9 mouse cellular contexts compared by ENCODE assay signal in genomic region chr17:64363694-64364093, GRCm38 (mm10). TPM values are rescaled to one million over a fixed set of nuclear protein-coding genes. Genes with fewer than 3 reads are reported as not detected.
DNase-seq lines count a peak whose midpoint lies in the region; ATAC-seq lines count a peak whose summit lies in the region.
"Had no signal": no experiment of that assay in that cellular context is flagged by ENCODE, and none has a peak within 500 bp of the region (broad histone marks: within the 10 kb centered on the region; RNA-seq: fewer than 3 reads in every experiment).

No protein-coding gene starts in this region.

- DNase-seq in midbrain, embryonic 14.5 days = peak; percentile 39
- DNase-seq in brain, adult 2 months (ENCODE audit: low read depth, low spot score) = peak; percentile 73
- DNase-seq in gastrocnemius, adult 8-10 months (ENCODE audit: low spot score in 2 of 2) = peak; percentile 5 to 49
- DNase-seq in thymus, postnatal 25 days = no peak
- no peak for DNase-seq in midbrain, embryonic 11.5 days (ENCODE audit: low spot score, missing footprints)
- DNase-seq: kidney, postnatal 36 days had no signal

- 82% methylated on average over 1 of the region's 1 CpGs for WGBS in midbrain, embryonic 14.5 days
- WGBS in midbrain, embryonic 15.5 days = 72% methylated on average over 1 of the region's 1 CpGs
- WGBS in lung, embryonic 16.5 days = 60% methylated on average over 1 of the region's 1 CpGs
- WGBS in midbrain, embryonic 11.5 days = 89% methylated on average over 1 of the region's 1 CpGs

- ATAC-seq in midbrain, embryonic 14.5 days (ENCODE audit: low FRiP score, low TSS enrichment) = no peak
- ATAC-seq in midbrain, embryonic 15.5 days (replicated peaks) = no peak
- ATAC-seq in lung, embryonic 16.5 days (ENCODE audit: low read depth) = peak; percentile 88
- no peak for ATAC-seq in erythroid progenitor cell, adult 5-6 weeks (replicated peaks; ENCODE audit: low FRiP score, poor library complexity, severe bottlenecking)
- no peak for ATAC-seq in midbrain, embryonic 11.5 days (ENCODE audit: low FRiP score)

- no peaks in the 10 kb centered on the region for H3K9me3 ChIP-seq in midbrain, embryonic 14.5 days (ENCODE audit: control insufficient read depth, low read length)
- no peaks in the 10 kb centered on the region for H3K9me3 ChIP-seq in midbrain, embryonic 15.5 days
- no peaks in the 10 kb centered on the region for H3K9me3 ChIP-seq in lung, embryonic 16.5 days (ENCODE audit: control insufficient read depth, low read length)
- no peaks in the 10 kb centered on the region for H3K9me3 ChIP-seq in midbrain, embryonic 11.5 days (ENCODE audit: control insufficient read depth, low read length)

- H3K4me3 ChIP-seq in midbrain, embryonic 14.5 days (replicated peaks; ENCODE audit: low read depth, low read length) = no peak overlapping the region
- no peak overlapping the region for H3K4me3 ChIP-seq in midbrain, embryonic 15.5 days
- H3K4me3 ChIP-seq in lung, embryonic 16.5 days (ENCODE audit: low read length) = no peak overlapping the region
- no peak overlapping the region for H3K4me3 ChIP-seq in midbrain, embryonic 11.5 days (ENCODE audit: low read depth, low read length)

- no peak overlapping the region for H3K4me2 ChIP-seq in midbrain, embryonic 14.5 days (ENCODE audit: low read length)
- no peak overlapping the region for H3K4me2 ChIP-seq in midbrain, embryonic 15.5 days
- H3K4me2 ChIP-seq in lung, embryonic 16.5 days (ENCODE audit: low read depth, low read length) = no peak overlapping the region
- no peak overlapping the region for H3K4me2 ChIP-seq in midbrain, embryonic 11.5 days

- no peaks in the 10 kb centered on the region for H3K36me3 ChIP-seq in midbrain, embryonic 14.5 days (ENCODE audit: control insufficient read depth, insufficient read depth, low read length)
- H3K36me3 ChIP-seq in midbrain, embryonic 15.5 days (replicated peaks) = no peaks in the 10 kb centered on the region
- H3K36me3 ChIP-seq in lung, embryonic 16.5 days (ENCODE audit: control insufficient read depth, insufficient read depth, low read length) = no peaks in the 10 kb centered on the region
- no peaks in the 10 kb centered on the region for H3K36me3 ChIP-seq in midbrain, embryonic 11.5 days (ENCODE audit: control insufficient read depth, insufficient read depth, low read length)

- H3K9ac ChIP-seq in midbrain, embryonic 14.5 days (replicated peaks; ENCODE audit: low read length) = no peak overlapping the region
- no peak overlapping the region for H3K9ac ChIP-seq in midbrain, embryonic 15.5 days
- no peak overlapping the region for H3K9ac ChIP-seq in lung, embryonic 16.5 days (ENCODE audit: low read length)
- no peak overlapping the region for H3K9ac ChIP-seq in midbrain, embryonic 11.5 days (ENCODE audit: low read length)

- no peaks in the 10 kb centered on the region for H3K27me3 ChIP-seq in midbrain, embryonic 14.5 days (ENCODE audit: control insufficient read depth, insufficient read depth, low read length)
- no peaks in the 10 kb centered on the region for H3K27me3 ChIP-seq in midbrain, embryonic 15.5 days (replicated peaks)
- no peaks in the 10 kb centered on the region for H3K27me3 ChIP-seq in lung, embryonic 16.5 days (ENCODE audit: control insufficient read depth, insufficient read depth, low read depth, low read length)
- H3K27me3 ChIP-seq in midbrain, embryonic 11.5 days (ENCODE audit: control insufficient read depth, insufficient read depth, low read length) = no peaks in the 10 kb centered on the region

- no peak overlapping the region for H3K27ac ChIP-seq in midbrain, embryonic 14.5 days (replicated peaks; ENCODE audit: low read depth, low read length)
- H3K27ac ChIP-seq in midbrain, embryonic 15.5 days = no peak overlapping the region
- no peak overlapping the region for H3K27ac ChIP-seq in lung, embryonic 16.5 days (ENCODE audit: low read length)
- no peak overlapping the region for H3K27ac ChIP-seq in midbrain, embryonic 11.5 days (ENCODE audit: low read depth, low read length)

- H3K4me1 ChIP-seq in midbrain, embryonic 14.5 days (ENCODE audit: control insufficient read depth, insufficient read depth, low read length) = no peaks in the 10 kb centered on the region
- H3K4me1 ChIP-seq in midbrain, embryonic 15.5 days = no peaks in the 10 kb centered on the region
- no peaks in the 10 kb centered on the region for H3K4me1 ChIP-seq in lung, embryonic 16.5 days (replicated peaks; ENCODE audit: control insufficient read depth, insufficient read depth, low read length)
- H3K4me1 ChIP-seq in midbrain, embryonic 11.5 days (ENCODE audit: control insufficient read depth, insufficient read depth, low read length) = no peaks in the 10 kb centered on the region

RNA-seq across cellular contexts. Expression of gene Pja2, which starts 32.0 kb away (rescaled TPM):
- polyA plus RNA-seq in midbrain, embryonic 14.5 days (2014; fragmentation: Nextera tagmentation; extraction: Ambion mirVana) = 172 and 195 TPM in 2 replicates
- polyA plus RNA-seq in midbrain, embryonic 15.5 days (2015; fragmentation: Nextera tagmentation; extraction: Ambion mirVana) = 175 and 186 TPM in 2 replicates
- total RNA-seq in gastrocnemius, adult 8-10 months (2022) = 100 to 1,000 TPM; 104 to 122 (median 111) TPM
- polyA plus RNA-seq in lung, embryonic 16.5 days (2015; fragmentation: Nextera tagmentation; extraction: Ambion mirVana) = 68.6 and 68.9 TPM in 2 replicates
- 28.8 and 29.3 TPM in 2 replicates for total RNA-seq in erythroid progenitor cell, adult 5-6 weeks (2015; ENCODE audit: low replicate concordance)
- 21.2 and 28.1 TPM in 2 replicates for total RNA-seq in erythroid progenitor cell, adult 5-6 weeks (2017; ENCODE audit: low replicate concordance)
- polyA plus RNA-seq in midbrain, embryonic 11.5 days (2014; fragmentation: Nextera tagmentation; extraction: Ambion mirVana) = 83.6 and 95.4 TPM in 2 replicates

Comparison
In these comparisons a context has a peak if more than half of its experiments do, and no peak if none do; other contexts are left out.
1. DNase-seq: peak in midbrain, embryonic 14.5 days (single experiment), brain, adult 2 months (single experiment) and gastrocnemius, adult 8-10 months (2 of 2); none in thymus, postnatal 25 days (single experiment) and midbrain, embryonic 11.5 days (single experiment).